Mouse (Mus musculus): Measurements from ENCODE around the gene Enpp3.

The Enpp3 gene

GRCm38 (mm10) chr10:24763257-24763656 is 79.4 kb downstream of the Enpp3 start:
- no peak for DNase-seq (ENCODE audit: low spot score in 2 of 2)

- peak in 1 of 2 experiments; percentile 4 for DNase-seq (ENCODE audit: low spot score in 2 of 2)
Measured at GRCm38 (mm10) chr10:24758326-24758915, 84.2 kb downstream of the Enpp3 start.

- no peak for DNase-seq (ENCODE audit: low spot score in 2 of 2)
Measured at GRCm38 (mm10) chr10:24754874-24755540, 87.6 kb downstream of the Enpp3 start.

- DNase-seq (ENCODE audit: low spot score in 2 of 2): no peak
Measured at GRCm38 (mm10) chr10:24754251-24754835, 88.3 kb downstream of the Enpp3 start.

GRCm38 (mm10) chr10:24753536-24754250 is 88.9 kb downstream of the Enpp3 start:
- DNase-seq (ENCODE audit: low spot score in 2 of 2): no peak

GRCm38 (mm10) chr10:24742950-24743487 is 99.6 kb downstream of the Enpp3 start:
- DNase-seq (ENCODE audit: low spot score in 2 of 2): no peak

- DNase-seq (ENCODE audit: low spot score in 2 of 2): no peak
Measured at GRCm38 (mm10) chr10:24741229-24742198, 101.1 kb downstream of the Enpp3 start.

GRCm38 (mm10) chr10:24739171-24739570 is 103.5 kb downstream of the Enpp3 start:
- no peak for DNase-seq (ENCODE audit: low spot score in 2 of 2)

GRCm38 (mm10) chr10:24738456-24738855 is 104.2 kb downstream of the Enpp3 start:
- DNase-seq (ENCODE audit: low spot score in 2 of 2): no peak

GRCm38 (mm10) chr10:24735027-24735777 is 107.4 kb downstream of the Enpp3 start:
- DNase-seq (ENCODE audit: low spot score in 2 of 2): no peak

- DNase-seq (ENCODE audit: low spot score in 2 of 2): no peak
Measured at GRCm38 (mm10) chr10:24727478-24727877, 115.1 kb downstream of the Enpp3 start.

GRCm38 (mm10) chr10:24725197-24725596 is 117.4 kb downstream of the Enpp3 start:
- DNase-seq (ENCODE audit: low spot score in 2 of 2): no peak

Data from right cerebral cortex, adult 2 months (tissue).